Mouse (Mus musculus) E14TG2a.4 (cell line): ENCODE measurements around the gene Scd2.

Experiments used
- CTCF ChIP-seq: conservative IDR thresholded peaks from 2 replicates; pipeline ENCODE4 v1.5.1; 2014; ENCODE audit warnings: low read length
- NANOG ChIP-seq: IDR thresholded peaks from 2 replicates; pipeline ENCODE4 v1.6.1; 2014; ENCODE audit warnings: borderline replicate concordance, low read length, mixed read lengths
- POU5F1 ChIP-seq: IDR thresholded peaks from 2 replicates; pipeline ENCODE4 v1.6.1; 2014; ENCODE audit warnings: low read length, borderline replicate concordance

- TF ChIP-seq CTCF, result no peak
- no peak for TF ChIP-seq POU5F1
- no peak for TF ChIP-seq NANOG
Observed at GRCm38 (mm10) chr19:44263581-44263980, 29.9 kb upstream of the Scd2 start.
